Mouse (Mus musculus) brain, embryonic 14.5 days (tissue): ENCODE measurements around the gene Chrd. TPM values are rescaled to one million over a fixed set of nuclear protein-coding genes. Genes with fewer than 3 reads are reported as not detected.

Experiments used
- DNase-seq: peaks from one replicate; pipeline ENCODE4 v3.0.0-alpha.2; 2011; ENCODE audit warnings: low read depth
- CTCF ChIP-seq: fragments of 200-500 bp; IDR thresholded peaks from 2 replicates; pipeline ENCODE4 v1.5.1; 2012; ENCODE audit warnings: inconsistent platforms, mild to moderate bottlenecking, moderate library complexity, borderline replicate concordance; ENCODE audit not compliant: insufficient read depth, insufficient read length; ENCODE audit errors: extremely low read depth
- POLR2A ChIP-seq: fragments of 200-500 bp; IDR thresholded peaks from 2 replicates; pipeline ENCODE4 v1.6.1; 2012; ENCODE audit warnings: mild to moderate bottlenecking, inconsistent platforms, borderline replicate concordance; ENCODE audit not compliant: poor library complexity, insufficient read depth, insufficient read length, severe bottlenecking; ENCODE audit errors: extremely low read depth
- polyA plus RNA-seq: library from polyadenylated mRNA; depleted of rRNA; stranded (reverse); fragments of >200 nt; gene quantifications from 2 replicates; pipeline ENCODE4 v1.2.3, GENCODE M21; 2012

Chrd gene
- polyA plus RNA-seq, 1 experiment = 24.6 TPM

DNA sequence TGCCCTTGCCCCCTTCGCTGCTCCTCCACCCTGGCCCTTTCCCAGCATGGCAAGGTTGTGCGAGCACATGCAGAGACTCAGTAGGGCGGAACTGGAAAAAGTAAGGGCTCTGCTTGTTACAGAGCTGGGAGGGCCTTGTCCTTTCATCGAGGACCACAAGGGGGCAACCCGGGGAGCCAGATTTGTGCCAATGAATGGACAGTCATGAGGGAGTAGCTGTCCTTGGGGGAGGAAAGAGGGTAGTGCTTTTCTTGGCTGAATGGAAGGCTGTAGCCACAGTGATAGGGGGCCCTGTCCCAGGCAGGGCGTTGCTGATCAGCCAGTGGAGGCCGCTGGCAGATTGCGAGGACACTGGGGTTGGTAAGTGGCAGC is 30.4 kb upstream of the Chrd start:
- TF ChIP-seq POLR2A (no peak), CTCF (peak; percentile 83)
- DNase-seq = peak; percentile 80

DNA sequence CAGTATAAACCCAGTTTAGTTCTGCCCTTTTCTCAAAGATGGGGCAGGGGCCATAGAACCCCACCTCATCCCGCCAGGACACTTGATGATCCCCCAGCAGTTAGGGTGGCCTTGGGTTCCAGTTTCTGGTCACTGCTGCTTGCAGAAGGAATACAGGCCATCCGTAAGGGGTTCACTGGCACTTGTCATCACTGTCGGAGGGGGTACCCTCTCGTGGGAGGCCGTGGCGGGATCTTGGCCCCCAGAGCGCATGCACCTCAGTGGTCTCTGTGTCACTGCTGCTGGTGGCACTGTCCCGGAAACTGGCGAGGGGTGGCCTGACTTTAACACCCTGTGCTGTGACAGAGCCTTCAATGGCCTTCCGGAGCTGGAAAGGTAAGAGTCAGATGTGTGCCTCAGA is 29.9 kb upstream of the Chrd start:
- TF ChIP-seq CTCF (no peak), POLR2A (no peak)
- no peak for DNase-seq

DNA sequence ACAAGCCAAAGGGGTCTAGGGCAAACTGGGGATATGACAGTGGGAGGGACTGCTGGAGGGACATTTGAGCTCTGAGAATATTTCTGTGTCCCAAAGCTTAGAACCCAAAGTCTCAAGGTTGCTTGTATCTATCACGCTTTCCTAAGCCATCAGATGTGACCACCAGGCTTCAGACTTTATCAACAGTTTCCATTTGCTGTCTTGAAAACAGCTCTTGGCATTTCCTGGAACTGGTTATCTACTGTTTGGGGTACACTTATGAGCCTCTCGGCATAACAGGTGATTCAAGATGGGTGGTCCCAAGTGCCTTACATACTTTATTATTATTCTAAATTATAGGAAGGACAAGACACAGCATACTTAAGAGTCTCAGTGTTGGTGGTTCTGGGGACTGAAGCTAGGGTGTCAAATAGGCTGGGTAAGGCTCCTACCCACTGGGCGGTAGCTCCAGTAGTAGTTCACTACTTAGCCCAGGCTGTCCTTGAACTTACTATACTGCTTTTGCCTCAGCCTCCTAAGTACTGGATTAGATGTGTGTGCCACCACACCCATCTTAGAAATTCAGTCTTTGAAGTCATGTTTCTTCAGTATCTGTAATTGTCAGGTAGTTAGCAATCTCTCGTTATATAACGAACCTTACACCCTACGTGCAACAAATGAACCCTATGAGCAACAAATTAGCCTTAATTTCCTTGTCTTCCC is 29.1 kb upstream of the Chrd start:
- TF ChIP-seq POLR2A = no peak
- no peak for TF ChIP-seq CTCF
- no peak for DNase-seq

DNA sequence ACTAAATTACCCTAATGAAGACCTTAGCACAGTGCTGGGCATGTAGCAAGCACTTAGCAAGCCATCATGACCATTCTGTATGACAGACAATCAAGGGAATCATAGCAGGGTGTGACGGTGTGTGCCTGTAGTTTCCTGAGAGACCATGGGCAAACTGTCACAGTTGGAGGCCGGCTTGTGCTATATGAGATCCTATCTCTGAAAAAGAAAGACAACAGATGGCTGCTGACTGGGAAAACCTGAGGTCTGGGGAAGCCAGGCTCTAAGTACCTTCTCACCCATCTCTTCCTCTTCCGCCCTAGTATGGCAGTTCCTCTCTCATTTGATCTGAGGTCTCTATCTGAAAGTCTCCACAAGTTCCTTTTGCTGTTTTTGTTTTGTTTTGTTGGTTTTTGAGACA is 27.1 kb upstream of the Chrd start:
- DNase-seq = no peak
- TF ChIP-seq CTCF = no peak
- no peak for TF ChIP-seq POLR2A

DNA sequence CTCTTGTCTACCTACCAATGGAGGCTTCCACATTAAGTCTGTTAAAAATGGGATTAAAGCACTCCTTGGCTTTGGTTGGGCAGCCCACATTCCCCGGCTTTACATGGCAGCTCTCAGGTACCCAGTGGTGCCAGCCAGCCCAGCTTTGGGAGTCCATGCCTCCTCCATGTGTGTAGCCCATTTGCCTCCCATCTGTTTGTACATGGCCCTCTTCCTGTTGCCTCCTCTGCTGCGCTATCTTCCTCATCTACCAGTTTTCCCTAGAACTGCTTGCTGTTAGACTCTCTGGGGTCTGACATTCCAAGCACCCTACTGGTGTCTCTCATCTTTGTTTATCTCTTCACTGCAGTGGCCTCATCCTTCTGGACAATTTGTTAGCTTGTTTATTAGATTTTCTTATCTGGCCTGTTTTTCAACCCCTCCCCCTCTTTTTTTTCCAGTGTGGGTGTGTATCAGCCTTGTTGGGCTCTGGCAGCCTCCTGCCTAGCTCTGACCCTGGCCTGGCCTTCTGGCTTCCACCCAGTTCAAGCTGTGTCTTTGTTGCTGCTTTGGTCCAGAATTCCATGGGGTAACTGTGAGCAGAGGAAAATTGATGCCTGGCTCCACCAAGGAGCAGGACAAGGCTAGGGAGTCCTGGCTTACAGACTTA is 26.4 kb upstream of the Chrd start:
- no peak for DNase-seq
- TF ChIP-seq POLR2A (no peak), CTCF (no peak)

DNA sequence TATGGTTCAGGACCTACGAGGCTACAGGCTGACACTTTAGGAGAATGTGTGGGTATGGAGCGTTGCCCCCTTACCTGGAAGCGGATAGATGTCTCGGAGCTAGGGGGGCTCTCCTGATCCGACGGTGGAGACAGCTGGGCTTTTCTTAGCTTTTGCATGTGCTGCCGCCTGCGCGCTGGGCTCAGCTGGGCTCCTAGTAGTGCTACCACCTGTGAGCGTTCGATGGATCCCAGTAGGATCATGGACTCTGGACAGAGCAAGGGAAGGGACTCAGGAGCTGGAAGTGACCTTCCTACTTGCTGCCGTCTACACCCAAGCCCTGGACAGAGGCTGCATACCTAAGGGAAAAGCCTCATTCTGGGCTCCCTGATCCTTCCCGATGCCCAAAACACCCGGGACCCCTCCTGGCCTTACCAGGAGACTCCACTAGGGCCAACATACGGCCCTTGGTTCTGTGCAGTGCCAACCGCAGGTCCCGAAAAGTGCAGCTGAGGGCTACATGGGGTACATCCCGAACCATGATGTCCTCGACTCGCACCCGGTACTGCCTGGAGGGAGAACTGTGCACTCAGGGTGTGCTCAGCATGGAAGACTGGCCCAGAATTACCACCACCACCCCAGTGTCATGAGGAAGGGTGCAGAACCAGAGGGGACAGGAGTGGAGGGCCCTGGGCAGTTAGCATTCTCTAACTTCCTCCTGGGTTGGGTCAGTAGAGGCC is 24.5 kb upstream of the Chrd start:
- DNase-seq = no peak
- TF ChIP-seq CTCF (no peak), POLR2A (no peak)

DNA sequence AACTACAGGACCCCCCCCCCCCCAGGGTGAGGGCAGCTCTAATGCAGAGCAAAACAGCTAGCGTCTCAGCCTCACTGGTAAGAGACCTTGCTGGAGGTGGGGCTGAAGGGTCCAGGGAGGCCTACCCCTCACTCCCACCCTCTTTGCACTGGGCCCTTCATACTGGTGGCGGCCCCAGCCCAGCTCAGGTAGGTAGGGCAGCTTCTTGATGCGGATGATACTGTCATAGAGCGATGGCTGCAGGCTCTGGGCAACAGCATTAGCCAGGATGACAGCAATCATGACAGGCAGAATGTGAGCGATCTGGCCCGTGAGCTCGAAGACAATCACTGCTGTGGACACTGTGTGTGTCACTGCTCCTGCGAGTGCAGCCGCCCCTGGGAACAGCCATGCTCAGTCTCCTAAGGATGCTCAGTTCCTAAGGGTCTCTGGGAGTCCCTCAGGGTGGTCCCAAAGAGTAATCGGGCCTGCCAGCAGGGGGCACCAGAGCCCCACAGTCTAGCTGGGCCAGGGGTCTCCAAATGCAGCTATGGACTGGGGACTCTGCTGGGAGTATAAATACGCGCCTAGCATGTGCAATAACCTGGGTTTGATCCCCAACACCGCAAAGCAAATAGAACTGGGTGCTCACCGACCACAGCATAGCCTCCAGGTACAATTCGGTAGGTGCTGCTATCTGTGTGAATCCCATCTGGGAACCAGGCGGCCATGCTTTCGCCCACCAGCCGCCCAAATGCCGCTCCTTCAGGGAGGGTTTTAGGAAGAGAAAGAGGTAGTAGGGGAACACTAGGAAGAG is 23.8 kb upstream of the Chrd start:
- DNase-seq = peak; percentile 68
- TF ChIP-seq CTCF (peak; percentile 90), POLR2A (no peak)

DNA sequence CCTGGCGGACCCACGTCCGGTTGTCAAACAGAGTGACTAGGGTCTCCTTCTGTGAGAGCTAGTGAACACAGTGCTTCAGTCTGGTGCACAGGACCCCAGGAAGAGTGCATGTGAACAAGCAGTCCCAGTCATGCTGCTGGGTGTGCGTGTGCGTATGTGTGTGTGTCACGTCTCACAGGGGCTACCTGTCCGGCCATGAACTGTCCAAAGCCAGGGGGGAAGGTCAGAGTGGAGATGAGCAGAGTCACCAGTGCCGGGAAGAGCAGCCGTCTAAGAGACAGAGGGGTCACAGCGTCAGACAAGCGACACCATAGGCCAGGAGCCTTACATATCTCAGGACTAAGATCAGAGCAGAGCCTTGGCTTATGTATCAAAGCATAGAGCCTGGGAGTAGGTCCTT is 22.6 kb upstream of the Chrd start:
- TF ChIP-seq CTCF = no peak
- TF ChIP-seq POLR2A = no peak
- no peak for DNase-seq

DNA sequence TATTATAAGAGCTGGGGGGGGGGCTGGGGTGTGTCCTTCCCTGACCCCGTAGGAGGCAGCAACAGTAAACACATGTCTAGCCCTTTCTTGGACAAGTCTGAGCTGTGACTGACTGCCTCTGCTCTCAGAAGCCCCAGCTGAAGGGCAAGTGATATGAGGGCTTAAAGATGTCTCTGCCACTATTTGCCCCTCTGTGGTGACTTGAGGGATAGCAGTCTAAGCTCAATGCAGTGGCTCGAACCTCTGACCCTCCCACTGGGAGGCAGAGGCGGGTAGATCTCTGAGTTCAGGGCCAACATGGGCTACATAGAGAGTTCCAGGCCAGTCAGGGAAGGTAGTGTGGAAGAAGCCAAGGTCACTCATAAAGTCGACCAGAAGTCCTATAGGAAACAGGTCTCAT is 22.1 kb upstream of the Chrd start:
- no peak for DNase-seq
- TF ChIP-seq CTCF (0 out of 2 replicates have a peak, but pooled peaks have one; percentile 7), POLR2A (no peak)

DNA sequence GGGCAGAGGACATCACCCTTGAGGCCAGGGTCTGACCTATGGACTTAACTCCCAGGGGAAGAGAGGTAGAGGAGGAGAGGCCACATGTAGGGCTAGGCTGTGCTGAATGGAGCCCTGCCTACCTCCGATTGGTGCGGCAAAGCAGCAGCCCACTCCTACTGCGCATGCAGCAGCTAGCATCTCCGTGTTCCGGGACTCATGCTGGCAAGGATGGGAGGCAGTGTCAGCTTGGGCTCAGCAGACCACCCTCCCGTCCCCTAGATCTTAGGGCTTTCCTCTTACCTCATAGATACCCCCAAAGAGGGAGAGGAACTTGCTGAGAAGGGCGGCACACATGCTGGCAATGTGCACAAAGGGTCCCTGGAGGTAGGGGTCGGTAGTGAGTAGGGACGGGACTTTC is 20.7 kb upstream of the Chrd start:
- DNase-seq = no peak
- TF ChIP-seq POLR2A (no peak), CTCF (no peak)

DNA sequence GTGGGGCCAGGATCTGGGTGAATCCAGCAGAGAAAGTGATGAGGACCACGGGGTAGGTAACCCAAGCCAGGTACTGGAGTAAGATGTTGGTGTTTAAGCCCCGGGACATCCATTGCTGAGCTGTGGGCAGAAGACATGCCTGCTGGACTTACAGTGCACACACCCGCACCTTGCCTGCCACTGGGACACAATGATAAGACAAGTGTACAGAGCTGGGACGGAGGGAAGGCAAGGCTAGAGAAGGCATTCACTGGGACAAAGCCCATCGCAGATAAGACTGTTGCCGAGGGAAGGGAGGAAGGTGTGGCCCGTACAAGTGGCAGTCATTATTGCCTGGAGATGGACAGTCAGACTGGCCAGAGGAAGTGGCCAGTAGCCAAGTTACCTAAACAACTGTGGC is 20.0 kb upstream of the Chrd start:
- TF ChIP-seq CTCF (no peak), POLR2A (no peak)

DNA sequence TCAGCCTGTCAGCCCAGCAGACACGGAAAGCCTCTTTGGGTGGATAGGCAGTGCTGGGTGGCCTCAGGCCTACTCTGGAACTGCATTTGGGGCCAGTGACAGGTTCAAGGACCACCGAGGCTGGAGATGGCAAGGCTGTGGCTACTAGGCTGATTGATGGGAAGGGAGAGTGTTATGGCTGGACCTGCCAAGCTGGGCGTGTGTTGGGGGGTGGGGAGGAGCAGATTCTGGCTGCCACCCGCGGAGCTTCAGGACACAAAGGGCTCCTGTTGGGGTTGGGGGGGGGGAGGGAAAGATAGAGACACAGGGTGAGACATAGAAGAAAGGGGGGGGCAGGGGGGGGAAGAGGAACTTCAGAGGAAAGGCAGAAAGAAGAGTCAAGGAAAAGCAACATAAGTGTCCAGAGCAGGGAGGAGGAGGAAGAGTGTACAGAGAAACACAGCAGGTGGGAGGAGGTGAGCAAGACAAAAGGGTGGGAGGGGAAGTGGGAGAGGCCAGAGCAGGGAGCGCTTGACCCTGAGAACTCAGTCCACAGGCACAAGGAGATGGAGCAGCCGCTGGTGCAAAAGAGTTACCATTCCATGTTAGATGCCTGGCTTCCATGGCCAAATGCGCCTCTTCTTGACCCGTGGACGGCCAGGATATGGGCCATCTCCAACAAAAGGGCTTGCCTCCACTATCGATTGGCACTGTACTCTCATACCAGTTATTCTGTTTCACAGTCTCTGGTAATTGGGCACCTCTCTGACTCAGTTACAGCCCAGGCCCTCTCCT is 18.4 kb upstream of the Chrd start:
- no peak for DNase-seq
- TF ChIP-seq CTCF (no peak), POLR2A (no peak)

More for the DNA sequence above, 20.0 kb upstream of the Chrd start:
- no peak for DNase-seq
